Mouse (Mus musculus) embryonic facial prominence, embryonic 14.5 days (tissue): ENCODE results near the gene Dimt1. TPM values are rescaled to one million over a fixed set of nuclear protein-coding genes. Genes with fewer than 3 reads are reported as not detected.
A peak's percentile ranks its signal among the peaks of the same experiment; 100 is the strongest.
"Not testable (repeated sequence)": the region's sequence is repeated elsewhere in the genome, so short reads cannot be mapped to it uniquely, and the experiment has no call there.

Experiments used
- ATAC-seq: fragments of 200-750 bp; cut with Nextera tagmentation; 2 replicates; pipeline ENCODE4 v1.8.0; 2017; ENCODE audit warnings: low read depth, moderate number of reproducible peaks, moderate TSS enrichment
- DNase-seq: peaks from one replicate; pipeline ENCODE4 v3.0.0-alpha.2; 2015; ENCODE audit warnings: low spot score
- H3K27ac ChIP-seq: fragments of 300-500 bp; sonication (generic); replicated peaks from 2 replicates; pipeline ENCODE4 v1.5.1; 2014; ENCODE audit warnings: low read depth, mild to moderate bottlenecking, low read length, moderate library complexity
- H3K27me3 ChIP-seq: fragments of 300-500 bp; sonication (generic); replicated peaks from 2 replicates; pipeline ENCODE4 v1.6.1; 2014; ENCODE audit warnings: low read length; ENCODE audit not compliant: control insufficient read depth, insufficient read depth
- H3K36me3 ChIP-seq: fragments of 300-500 bp; sonication (generic); 2 replicates; pipeline ENCODE4 v1.6.1; 2014; ENCODE audit warnings: low read length, mixed read lengths; ENCODE audit not compliant: control insufficient read depth, insufficient read depth
- H3K4me1 ChIP-seq: fragments of 300-500 bp; sonication (generic); 2 replicates; pipeline ENCODE4 v1.6.1; 2014; ENCODE audit warnings: antibody characterized with exemption, low read length; ENCODE audit not compliant: control insufficient read depth, insufficient read depth
- H3K4me2 ChIP-seq: fragments of 300-500 bp; sonication (generic); 2 replicates; pipeline ENCODE4 v1.6.1; 2014; ENCODE audit warnings: low read depth, mild to moderate bottlenecking, low read length, moderate library complexity, mixed read lengths
- H3K4me3 ChIP-seq: fragments of 300-500 bp; sonication (generic); 2 replicates; pipeline ENCODE4 v1.5.1; 2014; ENCODE audit warnings: low read depth, mild to moderate bottlenecking, low read length
- H3K9ac ChIP-seq: fragments of 300-500 bp; sonication (generic); 2 replicates; pipeline ENCODE4 v1.6.1; 2014; ENCODE audit warnings: low read depth, mild to moderate bottlenecking, low read length, moderate library complexity, mixed read lengths
- H3K9me3 ChIP-seq: fragments of 300-500 bp; sonication (generic); 2 replicates; pipeline ENCODE4 v1.6.1; 2016; ENCODE audit warnings: low read length; ENCODE audit not compliant: control insufficient read depth
- WGBS: fragments of 180-500 bp; shearing (Covaris S2); extraction: QIAGEN DNeasy Blood & Tissue Kit; methylation state at CpG from one replicate; pipeline ENCODE4 v1.1.7; 2014; 5-methylcytosine and 5-hydroxymethylcytosine counted together
- polyA plus RNA-seq: library from polyadenylated mRNA; unstranded; fragments of >200 nt; fragmentation: Nextera tagmentation; extraction: Ambion mirVana; gene quantifications from 2 replicates; pipeline ENCODE4 v1.2.1, GENCODE M21; 2014

Gene Dimt1
- polyA plus RNA-seq, 1 experiment from 2014 or later = 48.6 TPM

DNA sequence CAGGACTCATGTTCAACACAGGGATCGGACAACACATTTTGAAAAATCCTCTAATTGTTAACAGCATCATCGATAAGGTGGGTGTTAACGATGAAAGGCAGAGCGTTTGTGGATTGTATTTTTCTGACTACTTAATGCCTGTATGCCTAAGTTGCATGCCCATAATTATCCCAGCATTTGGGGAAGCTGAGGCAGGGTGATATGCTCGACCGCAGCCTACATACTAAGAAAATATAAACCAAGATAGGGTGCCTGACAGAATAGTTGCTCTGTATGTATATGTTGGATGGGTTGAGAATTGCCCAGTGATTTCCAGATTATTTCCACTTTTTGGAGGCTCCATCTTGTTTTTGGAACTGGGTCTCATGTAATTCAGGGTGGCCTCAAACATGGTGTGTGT lies 656 bp downstream of the Dimt1 start:
- peak overlapping the region; percentile 97 for H3K4me3 ChIP-seq
- H3K4me1 ChIP-seq = peaks cover 11% of the 10 kb centered on the region; the same call in 1 of the 2 replicates
- 4% methylated on average over 6 of the region's 6 CpGs for WGBS
- H3K9ac ChIP-seq = peak overlapping the region; percentile 92
- no peak for DNase-seq
- peaks cover 37% of the 10 kb centered on the region for H3K36me3 ChIP-seq
- ATAC-seq = no peak
- peak overlapping the region; percentile 78 for H3K4me2 ChIP-seq
- H3K27ac ChIP-seq = no peak overlapping the region; the same call in 1 of the 2 replicates
- H3K27me3 ChIP-seq = no peaks in the 10 kb centered on the region
- no peaks in the 10 kb centered on the region for H3K9me3 ChIP-seq

DNA sequence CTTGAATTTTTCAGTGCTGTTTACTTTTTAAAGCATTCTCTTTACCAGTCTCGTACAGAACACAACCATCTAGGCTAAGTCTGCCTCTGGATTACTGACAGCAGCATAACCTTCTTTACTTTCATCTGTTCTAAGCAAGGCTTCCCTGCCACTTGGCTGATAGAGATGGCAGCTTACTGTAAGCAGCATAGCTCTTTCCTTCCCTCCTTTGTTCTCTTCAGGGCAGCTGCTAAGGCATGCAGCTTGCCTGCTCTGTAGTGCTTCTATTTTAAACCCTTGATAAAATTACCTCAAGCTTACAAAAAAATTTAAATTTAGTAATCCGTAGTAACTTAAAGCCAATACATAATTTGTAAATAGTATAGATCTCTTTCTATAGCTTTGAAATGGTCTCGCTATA lies 8.0 kb downstream of the Dimt1 start:
- no peaks in the 10 kb centered on the region for H3K9me3 ChIP-seq
- no peak overlapping the region for H3K9ac ChIP-seq
- DNase-seq (no peak), ATAC-seq (no peak)
- H3K27me3 ChIP-seq = no peaks in the 10 kb centered on the region
- no peak overlapping the region for H3K4me3 ChIP-seq
- H3K36me3 ChIP-seq = peaks cover 79% of the 10 kb centered on the region
- H3K4me2 ChIP-seq = no peak overlapping the region
- H3K4me1 ChIP-seq = no peaks in the 10 kb centered on the region
- H3K27ac ChIP-seq = no peak overlapping the region
- 92% methylated on average over 3 of the region's 3 CpGs for WGBS

DNA sequence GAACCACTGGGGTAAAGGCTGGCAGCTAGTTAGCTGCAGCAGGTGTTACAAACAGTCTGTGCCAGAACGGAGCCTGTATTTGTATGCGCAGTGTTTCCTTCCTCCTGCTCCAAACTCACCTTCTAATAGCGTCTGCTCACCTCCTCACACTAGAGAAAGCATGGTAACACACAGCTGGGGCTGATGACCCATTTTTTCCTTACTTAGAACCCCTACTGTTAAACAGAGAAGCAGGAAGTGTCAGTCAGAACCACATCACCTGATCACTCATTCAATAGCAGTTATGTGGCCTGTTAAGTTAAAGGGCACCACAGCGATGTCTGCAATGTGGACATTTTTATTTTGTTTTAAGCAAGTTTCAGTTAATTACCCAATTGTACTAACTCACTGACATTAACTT lies 10.6 kb downstream of the Dimt1 start:
- no peaks in the 10 kb centered on the region for H3K9me3 ChIP-seq
- ATAC-seq = no peak
- peaks cover 74% of the 10 kb centered on the region for H3K36me3 ChIP-seq
- no peak overlapping the region for H3K4me2 ChIP-seq
- 86% methylated on average over 4 of the region's 4 CpGs for WGBS
- H3K9ac ChIP-seq = no peak overlapping the region
- no peaks in the 10 kb centered on the region for H3K27me3 ChIP-seq
- no peak for DNase-seq
- no peak overlapping the region for H3K4me3 ChIP-seq
- H3K4me1 ChIP-seq = no peaks in the 10 kb centered on the region
- no peak overlapping the region for H3K27ac ChIP-seq

DNA sequence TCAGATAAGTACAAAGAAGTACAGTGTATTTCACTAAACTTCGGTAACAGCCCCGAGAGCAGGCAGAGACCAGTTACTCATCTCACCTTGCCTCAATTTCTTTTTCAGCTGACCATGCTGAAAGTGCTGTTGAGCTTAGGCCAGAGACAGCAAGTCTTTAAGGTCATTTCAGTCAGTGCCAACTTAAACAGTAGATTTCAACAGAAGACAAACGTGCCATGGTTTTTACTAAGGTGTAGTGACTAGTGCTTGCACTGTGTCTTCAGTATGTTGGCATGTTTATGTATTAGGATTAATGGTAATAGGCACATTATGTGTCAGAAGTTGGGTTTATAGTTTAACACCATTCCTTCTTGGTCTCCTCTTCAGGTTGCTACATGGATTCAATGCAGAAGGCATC lies 11.4 kb downstream of the Dimt1 start:
- WGBS = 90% methylated on average over 3 of the region's 3 CpGs
- DNase-seq (no peak), ATAC-seq (no peak)
- Histone ChIP-seq H3K4me3 (no peak overlapping the region), H3K27ac (no peak overlapping the region), H3K27me3 (no peaks in the 10 kb centered on the region), H3K4me2 (no peak overlapping the region), H3K4me1 (no peaks in the 10 kb centered on the region), H3K36me3 (peaks cover 73% of the 10 kb centered on the region), H3K9me3 (no peaks in the 10 kb centered on the region), H3K9ac (no peak overlapping the region)

DNA sequence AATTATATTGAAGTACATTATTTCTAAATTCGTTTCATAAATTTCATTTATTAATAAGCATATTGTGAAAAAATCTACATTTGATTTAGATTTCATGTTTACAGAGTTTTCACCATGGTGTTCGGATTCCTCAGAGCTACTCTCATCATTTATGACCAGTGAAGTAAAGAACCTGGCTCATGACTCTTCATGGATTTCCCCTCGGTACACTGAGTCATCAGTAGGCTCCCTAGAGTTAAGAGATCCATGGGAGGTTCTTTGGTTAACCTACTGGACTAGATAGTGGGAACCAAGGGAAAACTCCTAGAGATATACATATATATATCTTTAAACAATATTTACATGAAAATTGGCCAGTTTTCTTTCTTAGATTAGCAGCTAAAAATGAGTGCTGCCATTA lies 13.6 kb downstream of the Dimt1 start:
- no peak overlapping the region for H3K4me2 ChIP-seq
- DNase-seq (no peak), ATAC-seq (no peak)
- H3K27me3 ChIP-seq = no peaks in the 10 kb centered on the region
- H3K27ac ChIP-seq = no peak overlapping the region
- H3K9me3 ChIP-seq = no peaks in the 10 kb centered on the region
- H3K9ac ChIP-seq = no peak overlapping the region
- H3K4me3 ChIP-seq = no peak overlapping the region
- peaks cover 72% of the 10 kb centered on the region for H3K36me3 ChIP-seq
- 87% methylated on average over 3 of the region's 3 CpGs for WGBS
- no peaks in the 10 kb centered on the region for H3K4me1 ChIP-seq

DNA sequence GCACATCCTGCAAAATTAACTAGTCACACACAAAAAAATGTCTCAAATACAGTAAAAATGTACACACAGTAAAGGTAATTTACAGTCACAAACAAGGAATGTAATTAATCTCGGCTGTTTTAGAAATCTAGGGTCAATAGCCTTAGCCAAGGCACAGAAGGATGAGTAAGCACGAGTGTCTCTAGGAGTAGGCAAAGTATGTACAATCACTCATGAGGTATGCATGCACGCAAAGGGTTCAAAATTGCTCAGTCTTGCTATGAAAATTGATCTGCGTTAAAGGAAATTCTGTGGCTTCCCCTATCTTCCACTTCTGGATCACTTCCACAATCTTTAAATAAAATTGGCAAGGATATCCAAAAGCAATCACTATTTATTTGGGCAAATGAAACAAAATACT lies 14.6 kb downstream of the Dimt1 start:
- ATAC-seq (no peak), DNase-seq (no peak)
- peaks cover 67% of the 10 kb centered on the region for H3K36me3 ChIP-seq
- no peaks in the 10 kb centered on the region for H3K27me3 ChIP-seq
- H3K4me1 ChIP-seq = no peaks in the 10 kb centered on the region
- no peak overlapping the region for H3K4me3 ChIP-seq
- H3K27ac ChIP-seq = no peak overlapping the region
- no peak overlapping the region for H3K9ac ChIP-seq
- 82% methylated on average over 4 of the region's 4 CpGs for WGBS
- no peak overlapping the region for H3K4me2 ChIP-seq
- H3K9me3 ChIP-seq = no peaks in the 10 kb centered on the region

DNA sequence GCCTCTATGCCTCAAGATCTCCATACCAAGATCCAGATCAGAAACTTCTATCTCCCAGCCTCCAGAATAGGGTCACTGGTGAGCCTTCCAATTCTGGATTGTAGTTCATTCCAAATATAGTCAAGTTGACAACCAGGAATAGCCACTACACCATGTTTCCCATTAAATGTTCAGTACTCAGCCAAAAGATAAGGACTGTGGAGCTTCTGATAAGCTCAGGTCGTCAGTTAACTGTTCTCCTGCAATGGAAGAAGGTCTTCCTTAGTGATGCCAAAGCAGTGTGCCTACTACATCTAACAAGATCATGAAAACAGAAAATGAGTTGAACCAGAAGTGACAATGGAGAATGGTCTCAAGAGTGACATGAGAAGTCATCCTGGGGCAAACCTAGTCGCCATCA lies 50.0 kb downstream of the Dimt1 start:
- DNase-seq (no peak), ATAC-seq (no peak)
- H3K27me3 ChIP-seq = no peaks in the 10 kb centered on the region
- H3K27ac ChIP-seq = no peak overlapping the region
- 81% methylated on average over 2 of the region's 2 CpGs for WGBS
- H3K4me3 ChIP-seq = no peak overlapping the region
- no peaks in the 10 kb centered on the region for H3K4me1 ChIP-seq
- no peak overlapping the region for H3K4me2 ChIP-seq
- H3K9me3 ChIP-seq = no peaks in the 10 kb centered on the region
- no peak overlapping the region for H3K9ac ChIP-seq
- H3K36me3 ChIP-seq = peaks cover 17% of the 10 kb centered on the region

DNA sequence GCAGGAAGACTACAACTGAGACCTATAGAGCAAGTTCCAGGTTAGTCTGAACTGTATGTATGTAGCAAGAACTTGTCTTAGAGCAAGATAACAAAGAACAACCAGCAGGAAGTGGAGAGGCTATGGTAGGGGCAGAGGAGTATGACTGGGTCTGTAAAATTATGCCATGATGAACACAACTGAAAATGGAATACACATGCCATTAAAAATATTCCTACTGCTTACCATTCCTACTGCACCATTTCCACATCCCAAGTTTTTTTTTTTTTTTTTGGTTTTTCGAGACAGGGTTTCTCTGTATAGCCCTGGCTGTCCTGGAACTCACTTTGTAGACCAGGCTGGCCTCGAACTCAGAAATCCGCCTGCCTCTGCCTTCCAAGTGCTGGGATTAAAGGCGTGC lies 50.6 kb downstream of the Dimt1 start:
- peaks cover 11% of the 10 kb centered on the region for H3K36me3 ChIP-seq
- 93% methylated on average over 4 of the region's 4 CpGs for WGBS
- H3K9ac ChIP-seq, H3K27ac ChIP-seq, H3K4me1 ChIP-seq, H3K4me2 ChIP-seq, H3K9me3 ChIP-seq, ATAC-seq, H3K27me3 ChIP-seq, H3K4me3 ChIP-seq, DNase-seq: not testable (repeated sequence)

DNA sequence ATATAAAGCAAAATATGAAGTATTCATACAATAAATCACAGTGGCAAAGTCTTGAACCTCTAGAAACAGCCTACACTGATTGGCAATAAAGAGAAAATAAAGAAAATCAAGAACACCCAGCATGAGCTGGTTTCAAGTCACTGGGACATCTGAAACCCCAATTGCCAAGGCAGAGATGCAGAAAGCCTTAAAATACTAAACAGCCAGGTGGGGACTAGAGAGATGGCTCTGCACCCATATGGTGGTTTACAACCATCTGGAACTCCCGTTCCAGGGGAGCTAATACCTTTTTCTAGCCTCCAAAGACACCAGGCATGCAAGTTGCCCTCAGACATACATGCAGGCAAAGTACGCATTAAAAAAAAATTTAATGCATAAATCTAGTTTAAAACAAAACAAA lies 51.1 kb downstream of the Dimt1 start:
- no peaks in the 10 kb centered on the region for H3K4me1 ChIP-seq
- peaks cover 6% of the 10 kb centered on the region for H3K36me3 ChIP-seq
- no peak for ATAC-seq
- no peak overlapping the region for H3K4me2 ChIP-seq
- H3K4me3 ChIP-seq = no peak overlapping the region
- 88% methylated on average over 2 of the region's 2 CpGs for WGBS
- H3K9me3 ChIP-seq = no peaks in the 10 kb centered on the region
- no peaks in the 10 kb centered on the region for H3K27me3 ChIP-seq
- no peak for DNase-seq
- no peak overlapping the region for H3K9ac ChIP-seq
- no peak overlapping the region for H3K27ac ChIP-seq
